Mouse (Mus musculus) kidney, adult 2 months (tissue): ENCODE measurements around the gene Ndc1.

Source experiments
- CTCF ChIP-seq: fragments of 200-500 bp; conservative IDR thresholded peaks from 2 replicates; pipeline ENCODE4 v1.5.1; 2011; ENCODE audit warnings: low read depth, mild to moderate bottlenecking, control low read depth, low read length, moderate library complexity, mixed read lengths; ENCODE audit not compliant: insufficient read depth, insufficient read length
- POLR2A ChIP-seq: fragments of 200-500 bp; IDR thresholded peaks from one replicate; pipeline ENCODE4 v1.6.1; 2011; ENCODE audit warnings: low read depth, low read length, control low read depth

DNA sequence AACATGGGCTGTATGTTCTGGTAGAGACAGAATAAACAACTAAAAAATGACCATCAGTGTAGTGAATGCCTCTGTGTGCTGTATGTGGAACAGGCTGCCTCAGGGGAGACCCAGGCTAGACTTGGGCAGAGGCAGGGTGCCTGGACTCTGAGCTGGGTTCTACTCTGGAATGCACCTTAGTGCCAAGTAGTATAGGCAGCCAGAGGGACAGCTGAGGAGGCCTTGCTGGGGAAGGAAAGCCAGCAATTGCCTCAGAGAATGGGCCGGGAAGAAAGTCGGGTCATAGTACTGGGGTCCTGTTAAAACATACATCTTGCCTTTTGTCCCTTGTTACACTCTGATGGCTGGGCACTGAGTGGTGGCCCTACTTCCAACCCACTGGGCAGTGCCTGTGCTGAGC lies 91.9 kb downstream of the Ndc1 start:
- TF ChIP-seq CTCF (no peak), POLR2A (no peak)
